Mouse (Mus musculus) ES-Bruce4 (cell line): ENCODE measurements around the gene BC053393.

Experiments
- CTCF ChIP-seq: IDR thresholded peaks from one replicate; pipeline ENCODE4 v1.8.1; 2011; ENCODE audit warnings: low read depth, low read length
- POLR2A ChIP-seq: IDR thresholded peaks from one replicate; pipeline ENCODE4 v1.8.1; 2011; ENCODE audit warnings: low read length; ENCODE audit not compliant: insufficient read depth

DNA sequence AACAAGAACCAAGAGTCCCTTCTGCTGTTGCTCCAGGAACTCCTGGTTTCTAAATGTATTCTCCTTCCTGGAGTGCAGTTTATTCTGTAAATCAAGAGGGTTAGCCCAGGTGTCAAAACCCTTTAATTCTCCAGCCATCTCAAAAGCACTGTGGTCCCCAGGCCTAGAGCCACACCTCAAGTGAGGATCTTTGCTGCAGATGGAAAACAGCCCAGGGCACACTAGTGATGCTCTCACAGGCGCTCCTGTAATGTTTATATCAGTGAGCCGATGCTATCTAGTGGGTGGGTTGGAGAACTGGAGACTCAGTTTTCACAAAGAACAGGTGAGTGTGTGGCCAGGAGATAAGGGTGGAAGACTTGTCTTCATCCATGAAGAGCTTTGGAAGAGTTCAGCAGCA lies 47.4 kb upstream of the BC053393 start, which contains the start of gene Gm12169:
- TF ChIP-seq POLR2A: no peak
- no peak for TF ChIP-seq CTCF
